Comparison of ENCODE assay signal across 8 mouse cellular contexts in the genomic region with DNA sequence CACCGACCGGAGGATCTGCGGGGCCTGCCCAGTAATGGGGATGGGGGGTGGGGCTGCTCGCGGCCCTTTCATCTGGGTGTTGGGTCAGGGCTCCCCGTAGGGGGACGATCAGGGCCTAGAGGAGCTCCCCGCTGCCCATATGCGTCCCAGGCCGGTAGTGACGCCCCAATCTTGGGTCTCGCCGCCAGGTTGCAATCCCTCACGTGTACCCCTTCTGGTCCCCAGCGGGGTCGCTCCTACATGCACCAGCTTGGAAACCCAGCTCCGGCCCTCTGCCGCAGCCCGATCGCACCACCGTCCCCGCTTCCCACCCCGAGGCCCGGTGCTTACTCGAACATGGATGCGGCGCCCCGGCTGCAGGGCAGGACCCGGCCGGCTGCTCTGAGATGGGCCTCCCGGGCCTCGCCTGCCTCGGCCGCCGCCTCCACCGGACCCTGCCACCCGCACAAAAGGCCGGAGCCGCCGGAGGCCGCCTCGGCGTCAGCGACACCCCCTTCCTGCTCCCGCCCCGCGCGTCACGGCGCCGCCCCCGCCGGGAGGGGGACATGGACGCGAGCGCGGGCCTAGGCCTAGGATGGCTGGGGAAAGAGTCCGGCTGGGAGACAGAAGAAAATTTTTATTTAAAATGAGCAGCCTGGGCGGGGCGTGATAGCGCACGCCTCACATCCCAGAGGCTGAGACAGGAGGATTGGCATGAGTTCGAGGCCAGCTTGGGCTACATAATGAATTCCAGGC. TPM values are rescaled to one million over a fixed set of nuclear protein-coding genes. Genes with fewer than 3 reads are reported as not detected.
DNase-seq lines count a peak whose midpoint lies in the region; ATAC-seq and TF ChIP-seq lines count a peak whose summit lies in the region.

No protein-coding gene starts in this region.

- 0 out of 2 replicates have a peak, but pooled peaks cover 3% of the 10 kb centered on the region for H3K36me3 ChIP-seq in hindbrain, postnatal 0 days (ENCODE audit: insufficient read depth, low read length)

- H3K4me2 ChIP-seq in hindbrain, postnatal 0 days (ENCODE audit: low read depth, low read length), result peak overlapping the region; percentile 83

- no peaks in the 10 kb centered on the region for H3K9me3 ChIP-seq in hindbrain, postnatal 0 days (ENCODE audit: low read length)

- peak overlapping the region; percentile 99 for H3K27ac ChIP-seq in hindbrain, postnatal 0 days

- peak; percentile 72 for DNase-seq in T-cell, adult 2 months (ENCODE audit: low spot score)
- peak; percentile 75 to 83 for DNase-seq in cerebellum, postnatal 4 days (ENCODE audit: low spot score in 2 of 2)
- DNase-seq in gastrocnemius, adult 8-10 months (ENCODE audit: low spot score in 2 of 2), result peak; percentile 79
- DNase-seq in hindbrain, postnatal 0 days (ENCODE audit: low spot score), result peak; percentile 93
- peak; percentile 67 to 84 for DNase-seq in left cerebral cortex, adult 9 months (ENCODE audit: low spot score in 2 of 2)
- DNase-seq in right cerebral cortex, adult 2 months (ENCODE audit: low spot score in 2 of 2), result peak; percentile 83 to 88
- peak; percentile 79 for DNase-seq in urinary bladder, adult 2 months (ENCODE audit: low spot score)

- TF ChIP-seq CTCF in hindbrain, postnatal 0 days (IDR thresholded peaks at IDR 0.05; ENCODE audit: low read depth), result peak; percentile 9; the same call in 1 of the 2 replicates

- WGBS in hindbrain, postnatal 0 days, result under 1% methylated on average over 59 of the region's 63 CpGs

- H3K9ac ChIP-seq in hindbrain, postnatal 0 days (replicated peaks; ENCODE audit: low read length), result peak overlapping the region; percentile 100

- peaks cover 4% of the 10 kb centered on the region for H3K4me1 ChIP-seq in hindbrain, postnatal 0 days (ENCODE audit: insufficient read depth, low read length)

- peak overlapping the region; percentile 92 for H3K4me3 ChIP-seq in hindbrain, postnatal 0 days (ENCODE audit: low read length)

- no peaks in the 10 kb centered on the region for H3K27me3 ChIP-seq in hindbrain, postnatal 0 days (ENCODE audit: insufficient read depth, low read length)

- peak; percentile 79 for ATAC-seq in hindbrain, postnatal 0 days
- ATAC-seq in megakaryocyte, adult 5-6 weeks (ENCODE audit: poor library complexity, severe bottlenecking), result peak; percentile 68

RNA-seq across cellular contexts. Expression of gene Gramd1a, which starts 5.0 kb away (rescaled TPM):
- total RNA-seq in gastrocnemius, adult 8-10 months (2022), result 10 to 100 TPM; 30.7 to 40.2 (median 33.3) TPM
- total RNA-seq in hindbrain, postnatal 0 days (2014; rRNA removed), result 256 and 258 TPM in 2 replicates
- 137 and 143 TPM in 2 replicates for polyA plus RNA-seq in hindbrain, postnatal 0 days (2015; fragmentation: Nextera tagmentation; extraction: Ambion mirVana)
- total RNA-seq in megakaryocyte, adult 5-6 weeks (2015), result 74.2 and 76.0 TPM in 2 replicates
- total RNA-seq in megakaryocyte, adult 5-6 weeks (2017), result 34.1 and 35.3 TPM in 2 replicates
- polyA plus RNA-seq in urinary bladder, adult 2 months (2012; rRNA removed), result 49.4 and 60.1 TPM in 2 replicates

RNA-seq across cellular contexts. Expression of gene Scn1b, which starts 23.9 kb away (rescaled TPM):
- 1,000 to 10,000 TPM in 1 of 4 experiments, 100 to 1,000 TPM in 3; 780 to 1,106 (median 929) TPM for total RNA-seq in gastrocnemius, adult 8-10 months (2022)
- 65.7 and 69.5 TPM in 2 replicates for total RNA-seq in hindbrain, postnatal 0 days (2014; rRNA removed)
- polyA plus RNA-seq in hindbrain, postnatal 0 days (2015; fragmentation: Nextera tagmentation; extraction: Ambion mirVana), result 44.3 and 46.0 TPM in 2 replicates
- 0.52 TPM in 1 of 2 replicates, not detected in the other for total RNA-seq in megakaryocyte, adult 5-6 weeks (2015)
- 0.28 and 0.59 TPM in 2 replicates for total RNA-seq in megakaryocyte, adult 5-6 weeks (2017)
- polyA plus RNA-seq in urinary bladder, adult 2 months (2012; rRNA removed), result 49.1 and 54.5 TPM in 2 replicates

RNA-seq across cellular contexts. Expression of gene Hpn, which starts 35.6 kb away (rescaled TPM):
- 10 to 100 TPM; 15.2 to 21.0 (median 17.7) TPM for total RNA-seq in gastrocnemius, adult 8-10 months (2022)
- total RNA-seq in hindbrain, postnatal 0 days (2014; rRNA removed), result not detected in 2 replicates
- 0.88 and 1.3 TPM in 2 replicates for polyA plus RNA-seq in hindbrain, postnatal 0 days (2015; fragmentation: Nextera tagmentation; extraction: Ambion mirVana)
- 1.5 and 2.1 TPM in 2 replicates for total RNA-seq in megakaryocyte, adult 5-6 weeks (2015)
- 0.33 and 1.7 TPM in 2 replicates for total RNA-seq in megakaryocyte, adult 5-6 weeks (2017)
- polyA plus RNA-seq in urinary bladder, adult 2 months (2012; rRNA removed), result 2.2 and 2.7 TPM in 2 replicates

Comparison
In these comparisons a context has a peak if more than half of its experiments do, and no peak if none do; other contexts are left out.
1. Peak in every context shown above with its lines: DNase-seq, ATAC-seq, H3K4me3 ChIP-seq and H3K27ac ChIP-seq.
2. RNA of gene Scn1b, which starts 23.9 kb away (total RNA-seq): 780 to 1,106 TPM in gastrocnemius, adult 8-10 months and 65.7 to 69.5 TPM in hindbrain, postnatal 0 days; 0.28 to 0.59 TPM in megakaryocyte, adult 5-6 weeks; every median in the first group is over 10 times any median in the second.
3. RNA of gene Hpn, which starts 35.6 kb away (total RNA-seq): 15.2 to 21.0 TPM in gastrocnemius, adult 8-10 months; 0.33 to 2.1 TPM in megakaryocyte, adult 5-6 weeks and not detected in hindbrain, postnatal 0 days; every median in the first group is over 4 times any median in the second.